Mouse (Mus musculus) hindbrain, embryonic 15.5 days (tissue): ENCODE data around the gene Ranbp1. TPM values are rescaled to one million over a fixed set of nuclear protein-coding genes. Genes with fewer than 3 reads are reported as not detected.

Source experiments
- ATAC-seq: fragments of 200-750 bp; cut with Nextera tagmentation; 2 replicates; pipeline ENCODE4 v1.8.0; 2017; ENCODE audit warnings: low read depth, moderate number of reproducible peaks, moderate TSS enrichment; ENCODE audit not compliant: low FRiP score
- H3K27ac ChIP-seq: fragments of 300-500 bp; sonication (generic); replicated peaks from 2 replicates; pipeline ENCODE4 v1.5.1; 2015; ENCODE audit warnings: mild to moderate bottlenecking, inconsistent platforms
- H3K27me3 ChIP-seq: fragments of 300-500 bp; sonication (generic); 2 replicates; pipeline ENCODE4 v1.6.1; 2015; ENCODE audit warnings: control low read depth, inconsistent platforms
- H3K36me3 ChIP-seq: fragments of 300-500 bp; sonication (generic); 2 replicates; pipeline ENCODE4 v1.6.1; 2015; ENCODE audit warnings: control low read depth, inconsistent platforms
- H3K4me1 ChIP-seq: fragments of 300-500 bp; sonication (generic); replicated peaks from 2 replicates; pipeline ENCODE4 v1.6.1; 2015; ENCODE audit warnings: control low read depth, inconsistent platforms
- H3K4me2 ChIP-seq: fragments of 300-500 bp; sonication (generic); 2 replicates; pipeline ENCODE4 v1.6.1; 2015; ENCODE audit warnings: moderate library complexity, mild to moderate bottlenecking, inconsistent platforms
- H3K4me3 ChIP-seq: fragments of 300-500 bp; sonication (generic); 2 replicates; pipeline ENCODE4 v1.5.1; 2015; ENCODE audit warnings: mild to moderate bottlenecking, inconsistent platforms
- H3K9ac ChIP-seq: fragments of 300-500 bp; sonication (generic); 2 replicates; pipeline ENCODE4 v1.6.1; 2015; ENCODE audit warnings: inconsistent platforms
- H3K9me3 ChIP-seq: fragments of 300-500 bp; sonication (generic); 2 replicates; pipeline ENCODE4 v1.6.1; 2016; ENCODE audit warnings: control low read depth, inconsistent platforms
- WGBS: fragments of 180-500 bp; shearing (Covaris S2); methylation state at CpG from one replicate; pipeline ENCODE4 v1.1.7; 2015; 5-methylcytosine and 5-hydroxymethylcytosine counted together
- polyA plus RNA-seq: library from polyadenylated mRNA; unstranded; fragments of >200 nt; fragmentation: Nextera tagmentation; extraction: Ambion mirVana; gene quantifications from 2 replicates; pipeline ENCODE4 v1.2.1, GENCODE M21; 2015

The Ranbp1 gene
- polyA plus RNA-seq, 1 experiment from 2014 or later, result 373 TPM

DNA sequence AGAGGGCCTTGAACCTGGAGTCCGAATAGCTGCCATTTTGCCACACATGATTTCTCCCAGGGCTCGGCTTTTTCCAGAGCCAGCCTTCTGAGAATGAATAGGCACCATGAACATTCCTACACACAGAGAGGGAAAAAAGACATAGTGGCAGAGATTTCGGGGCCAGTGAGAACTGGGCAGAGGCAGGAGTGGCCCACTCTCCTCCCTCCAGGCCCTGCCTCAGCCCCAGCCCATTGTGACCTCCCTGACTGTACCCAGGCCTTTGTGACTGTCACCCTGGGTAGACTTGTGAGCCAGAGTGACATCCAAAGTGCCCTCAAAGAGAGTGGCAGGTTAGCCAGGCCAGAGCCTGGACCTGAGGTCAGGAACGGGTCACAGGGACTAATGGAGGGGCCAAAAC lies 31.0 kb downstream of the Ranbp1 start, which contains the start of gene Ccdc188:
Gene Ccdc188, plus strand, starts transcription at position 301 of the 400 bp plus-strand sequence.
- Histone ChIP-seq H3K4me2 (no peak within 1 kb of the TSS), H3K4me1 (peaks cover 41% of the 10 kb centered on the region), H3K27me3 (no peaks in the 10 kb centered on the region), H3K9ac (no peak within 1 kb of the TSS), H3K4me3 (no peak within 1 kb of the TSS), H3K27ac (no peak within 1 kb of the TSS), H3K9me3 (no peaks in the 10 kb centered on the region), H3K36me3 (peaks cover 2% of the 10 kb centered on the region)
- 87% methylated on average over 4 of the region's 4 CpGs for WGBS
- ATAC-seq, result no peak

DNA sequence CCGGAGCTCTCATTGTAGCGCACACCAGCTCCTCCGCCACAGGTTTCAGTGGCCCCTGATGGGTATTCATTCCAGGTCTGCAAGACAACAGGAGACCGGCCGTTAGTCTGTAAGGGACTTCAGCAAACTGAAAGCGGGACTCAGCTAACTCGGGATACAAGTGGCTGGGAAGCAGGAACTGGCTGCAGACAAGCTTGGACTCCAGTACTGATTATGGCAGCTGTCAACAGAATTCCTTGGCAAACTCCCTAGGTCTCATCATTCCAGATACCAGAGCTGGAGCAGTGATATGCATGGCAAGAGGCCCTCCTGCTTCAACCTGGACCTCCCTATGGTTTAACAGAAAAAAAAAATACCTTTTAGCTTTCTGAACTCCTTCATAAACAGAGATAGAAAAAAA lies 33.7 kb downstream of the Ranbp1 start:
- H3K27ac ChIP-seq, result peak overlapping the region; percentile 82
- H3K36me3 ChIP-seq, result no peaks in the 10 kb centered on the region
- H3K9me3 ChIP-seq, result no peaks in the 10 kb centered on the region
- H3K27me3 ChIP-seq, result no peaks in the 10 kb centered on the region
- peak overlapping the region; percentile 27; the same call in 1 of the 2 replicates for H3K4me3 ChIP-seq
- ATAC-seq, result no peak
- H3K4me1 ChIP-seq, result peaks cover 46% of the 10 kb centered on the region
- 41% methylated on average over 7 of the region's 7 CpGs for WGBS
- H3K4me2 ChIP-seq, result peak overlapping the region; percentile 50
- peak overlapping the region; percentile 16; the same call in 1 of the 2 replicates for H3K9ac ChIP-seq

DNA sequence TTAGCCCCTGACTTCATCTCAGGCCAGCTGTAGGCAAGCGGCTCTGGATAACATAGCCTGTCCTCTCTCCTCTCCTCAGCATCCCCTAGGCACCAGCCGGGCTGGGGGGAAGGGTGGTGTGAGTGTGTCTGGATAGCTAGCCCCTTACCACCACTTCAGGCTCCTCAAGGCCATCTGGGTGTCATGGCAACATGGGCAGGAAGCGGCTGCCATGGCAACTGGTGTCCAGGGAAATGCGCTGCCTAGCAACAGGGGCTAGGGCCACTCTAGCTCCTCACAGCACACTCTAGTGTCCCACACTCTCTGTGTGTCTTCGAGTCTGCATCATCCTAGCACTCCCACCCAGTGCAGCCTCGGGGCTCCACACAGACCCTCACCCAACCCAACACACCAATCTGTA lies 34.8 kb downstream of the Ranbp1 start:
- Histone ChIP-seq H3K9me3 (no peaks in the 10 kb centered on the region), H3K36me3 (no peaks in the 10 kb centered on the region), H3K27me3 (no peaks in the 10 kb centered on the region), H3K4me2 (peak overlapping the region; percentile 50), H3K9ac (peak overlapping the region; percentile 16; the same call in 1 of the 2 replicates), H3K4me1 (peaks cover 43% of the 10 kb centered on the region), H3K4me3 (peak overlapping the region; percentile 27), H3K27ac (peak overlapping the region; percentile 82)
- 6% methylated on average over 6 of the region's 6 CpGs for WGBS
- peak; percentile 89 for ATAC-seq

DNA sequence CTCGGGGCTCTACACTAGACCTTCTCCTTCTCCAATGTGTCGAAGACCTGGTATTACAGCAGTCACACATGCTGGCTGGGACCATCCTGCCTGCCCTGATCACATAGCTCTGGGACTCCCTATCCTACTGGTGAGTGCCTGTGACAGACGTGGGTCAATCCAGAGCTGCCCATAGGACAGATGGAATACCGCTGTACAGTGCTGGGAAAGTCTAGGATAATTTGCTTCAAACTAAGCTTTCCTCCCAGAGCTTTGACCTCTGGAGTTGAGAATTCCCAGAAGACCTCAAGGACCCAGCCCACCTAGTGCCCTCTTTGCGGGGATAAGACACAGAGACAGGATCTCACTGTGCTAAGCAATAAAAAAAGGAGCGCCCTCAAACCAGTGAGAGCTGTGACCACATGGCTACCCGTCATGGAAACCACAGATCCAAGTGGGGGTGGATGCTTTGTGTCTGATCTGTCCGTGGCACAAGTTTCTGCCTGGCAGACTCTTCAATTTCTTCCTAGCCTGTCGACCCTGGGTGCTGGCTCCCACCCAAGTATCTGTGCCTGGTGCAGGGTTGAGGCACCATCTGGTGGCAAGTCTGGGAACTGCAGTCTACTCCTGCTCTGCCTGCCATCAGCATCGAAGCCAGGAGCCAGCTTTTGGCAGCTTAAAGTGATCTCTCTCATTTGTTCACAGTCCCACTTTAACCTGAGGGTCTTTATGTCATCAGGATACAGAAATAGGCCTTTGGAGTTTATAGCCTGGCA lies 36.9 kb downstream of the Ranbp1 start:
- Histone ChIP-seq H3K4me1 (peaks cover 43% of the 10 kb centered on the region), H3K27ac (no peak overlapping the region), H3K4me3 (no peak overlapping the region), H3K9ac (no peak overlapping the region), H3K27me3 (no peaks in the 10 kb centered on the region), H3K4me2 (no peak overlapping the region), H3K36me3 (no peaks in the 10 kb centered on the region), H3K9me3 (no peaks in the 10 kb centered on the region)
- ATAC-seq, result 0 out of 2 replicates have a peak, but pooled peaks have one; percentile 12
- WGBS, result 42% methylated on average over 10 of the region's 10 CpGs

DNA sequence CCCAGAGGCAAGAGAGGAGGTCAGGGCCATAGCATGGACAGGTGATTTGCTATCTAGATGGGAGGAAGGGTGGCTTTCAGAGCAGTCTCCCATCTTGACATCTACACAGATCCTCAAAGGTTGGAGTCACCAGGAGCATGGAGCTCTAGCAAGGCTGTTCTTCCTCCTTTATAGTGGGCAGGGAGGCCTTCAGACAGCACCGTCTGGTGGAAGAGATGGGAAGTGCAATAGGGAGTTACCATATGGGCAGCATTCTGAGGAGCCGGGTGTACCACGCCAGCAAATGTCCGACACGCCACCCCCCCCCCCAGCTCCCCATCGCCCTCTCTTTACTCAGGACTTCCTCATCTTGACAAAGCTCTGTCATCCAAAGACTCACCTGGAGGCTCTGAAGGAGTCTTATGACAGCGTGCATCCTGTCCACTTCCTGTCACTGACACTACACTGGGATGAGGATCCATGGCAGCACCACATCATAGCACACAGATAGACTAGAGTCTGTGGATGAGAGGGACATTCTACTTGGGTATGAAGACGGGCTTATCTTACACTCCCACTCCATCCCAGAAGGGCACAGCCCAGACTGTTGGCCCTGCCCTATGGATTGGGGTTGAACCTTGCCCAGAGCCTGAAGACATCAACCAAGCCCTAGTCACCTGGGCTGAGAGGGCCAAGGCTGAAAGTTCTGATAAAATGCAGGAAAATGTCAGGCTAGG lies 37.7 kb downstream of the Ranbp1 start:
- Histone ChIP-seq H3K27ac (no peak overlapping the region), H3K27me3 (no peaks in the 10 kb centered on the region), H3K36me3 (no peaks in the 10 kb centered on the region), H3K4me2 (no peak overlapping the region), H3K4me1 (peaks cover 43% of the 10 kb centered on the region), H3K9me3 (no peaks in the 10 kb centered on the region), H3K4me3 (no peak overlapping the region), H3K9ac (no peak overlapping the region)
- 22% methylated on average over 8 of the region's 8 CpGs for WGBS
- ATAC-seq, result no peak

DNA sequence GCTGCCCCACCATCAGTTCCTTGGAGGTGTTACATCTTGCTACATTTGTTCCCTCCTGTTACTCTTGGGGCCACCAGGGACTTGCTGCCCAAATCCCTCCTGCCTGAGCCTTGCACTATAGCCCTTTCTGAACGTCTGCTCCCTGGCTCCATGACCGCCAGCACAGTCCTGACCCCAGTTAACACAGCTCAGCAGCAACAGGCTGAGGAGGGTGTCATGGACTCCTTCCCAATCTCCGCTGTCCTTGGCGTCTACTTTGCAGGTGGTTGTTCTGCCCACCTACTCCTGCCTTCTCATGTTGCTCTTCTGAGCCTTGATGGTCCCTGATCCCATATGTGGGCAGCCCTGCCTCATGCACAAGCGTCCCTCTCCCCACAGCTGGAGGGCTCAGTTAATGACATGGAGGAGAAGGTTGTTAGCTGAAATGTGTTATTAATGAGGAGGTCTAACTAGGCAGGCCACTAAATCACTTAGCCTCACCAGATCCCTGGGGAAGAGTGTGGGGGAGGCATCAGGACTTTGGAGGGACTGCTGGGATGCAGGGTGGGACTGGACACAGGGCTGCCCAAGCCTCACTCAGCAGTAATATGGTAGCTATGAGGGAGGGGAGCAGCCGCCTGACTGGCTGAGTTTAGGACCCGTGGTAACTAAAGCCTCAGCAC lies 45.0 kb downstream of the Ranbp1 start:
- no peak overlapping the region for H3K4me2 ChIP-seq
- no peaks in the 10 kb centered on the region for H3K27me3 ChIP-seq
- peaks cover 13% of the 10 kb centered on the region for H3K4me1 ChIP-seq
- H3K9me3 ChIP-seq, result no peaks in the 10 kb centered on the region
- ATAC-seq, result no peak
- 61% methylated on average over 7 of the region's 7 CpGs for WGBS
- H3K36me3 ChIP-seq, result no peaks in the 10 kb centered on the region
- no peak overlapping the region for H3K27ac ChIP-seq
- no peak overlapping the region for H3K9ac ChIP-seq
- H3K4me3 ChIP-seq, result no peak overlapping the region

DNA sequence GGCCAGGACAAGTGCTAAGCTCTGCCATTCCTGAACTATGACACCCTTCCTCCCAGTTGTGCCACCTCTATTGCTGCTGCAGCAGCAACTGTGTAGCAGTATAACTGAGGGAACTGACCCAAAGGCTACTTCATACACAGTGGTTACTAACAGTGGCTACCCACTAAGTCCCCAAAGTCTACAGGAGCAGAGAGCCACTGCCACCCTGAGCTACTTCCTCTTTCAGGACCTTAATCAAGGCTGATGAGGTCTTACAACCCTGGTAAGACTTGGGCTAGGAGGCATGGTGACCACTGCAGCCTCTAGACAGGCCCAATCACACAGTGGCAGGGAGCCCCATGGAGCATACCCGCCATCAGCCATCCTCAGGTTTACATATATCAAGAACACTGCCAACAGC lies 46.5 kb downstream of the Ranbp1 start:
- H3K9me3 ChIP-seq, result no peaks in the 10 kb centered on the region
- H3K27ac ChIP-seq, result no peak overlapping the region
- no peak for ATAC-seq
- peaks cover 23% of the 10 kb centered on the region for H3K4me1 ChIP-seq
- H3K36me3 ChIP-seq, result no peaks in the 10 kb centered on the region
- WGBS, result 100% methylated on average over 1 of the region's 1 CpGs
- no peak overlapping the region for H3K9ac ChIP-seq
- no peak overlapping the region for H3K4me2 ChIP-seq
- no peak overlapping the region for H3K4me3 ChIP-seq
- no peaks in the 10 kb centered on the region for H3K27me3 ChIP-seq

DNA sequence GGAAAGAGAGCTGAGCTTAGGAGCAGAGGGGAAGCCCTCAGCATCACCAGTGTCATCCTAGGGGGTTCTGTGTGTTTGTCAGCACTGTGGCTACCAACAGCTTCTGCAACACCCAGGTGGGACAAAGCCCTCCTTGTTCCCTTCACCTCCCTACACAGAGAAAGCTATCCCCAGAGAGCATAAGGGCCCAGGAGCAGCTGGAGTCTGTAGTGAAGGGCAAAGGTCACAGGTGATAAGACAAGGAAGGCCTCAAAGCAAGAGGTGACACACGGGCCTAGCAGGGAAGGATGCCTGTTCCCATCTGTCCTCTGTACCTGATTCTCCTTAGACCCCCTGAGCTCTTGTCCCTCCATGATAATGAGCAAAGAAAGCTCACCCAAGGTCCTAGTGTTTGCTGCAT lies 46.9 kb downstream of the Ranbp1 start:
- H3K9ac ChIP-seq, result no peak overlapping the region
- 58% methylated on average over 1 of the region's 1 CpGs for WGBS
- no peaks in the 10 kb centered on the region for H3K9me3 ChIP-seq
- H3K4me2 ChIP-seq, result no peak overlapping the region
- no peak overlapping the region for H3K27ac ChIP-seq
- H3K4me3 ChIP-seq, result no peak overlapping the region
- no peak for ATAC-seq
- no peaks in the 10 kb centered on the region for H3K27me3 ChIP-seq
- H3K4me1 ChIP-seq, result peaks cover 23% of the 10 kb centered on the region
- H3K36me3 ChIP-seq, result no peaks in the 10 kb centered on the region

DNA sequence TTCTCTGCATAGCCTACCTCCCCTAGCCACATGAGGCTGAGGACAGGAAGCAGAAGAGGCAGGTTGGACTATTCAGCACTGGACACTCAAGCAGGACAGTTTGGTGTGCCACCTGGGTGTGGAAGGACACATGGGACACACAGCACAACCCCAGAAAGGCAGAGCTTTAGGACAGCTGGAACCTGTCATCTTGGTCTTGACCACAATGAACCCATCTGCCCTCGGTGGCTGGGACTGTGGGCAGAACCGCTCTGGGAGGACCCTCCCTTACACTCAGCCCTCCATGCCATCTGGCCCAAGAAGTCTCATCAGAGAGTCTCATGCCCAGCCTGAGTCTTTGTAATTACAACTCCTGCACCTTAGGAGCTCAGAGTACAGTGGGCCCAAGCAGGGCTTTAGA lies 48.5 kb downstream of the Ranbp1 start:
- Histone ChIP-seq H3K4me3 (no peak overlapping the region), H3K36me3 (no peaks in the 10 kb centered on the region), H3K27ac (no peak overlapping the region), H3K9me3 (no peaks in the 10 kb centered on the region), H3K9ac (no peak overlapping the region), H3K4me1 (peaks cover 25% of the 10 kb centered on the region), H3K27me3 (no peaks in the 10 kb centered on the region), H3K4me2 (no peak overlapping the region)
- 74% methylated on average over 2 of the region's 2 CpGs for WGBS
- ATAC-seq, result no peak

DNA sequence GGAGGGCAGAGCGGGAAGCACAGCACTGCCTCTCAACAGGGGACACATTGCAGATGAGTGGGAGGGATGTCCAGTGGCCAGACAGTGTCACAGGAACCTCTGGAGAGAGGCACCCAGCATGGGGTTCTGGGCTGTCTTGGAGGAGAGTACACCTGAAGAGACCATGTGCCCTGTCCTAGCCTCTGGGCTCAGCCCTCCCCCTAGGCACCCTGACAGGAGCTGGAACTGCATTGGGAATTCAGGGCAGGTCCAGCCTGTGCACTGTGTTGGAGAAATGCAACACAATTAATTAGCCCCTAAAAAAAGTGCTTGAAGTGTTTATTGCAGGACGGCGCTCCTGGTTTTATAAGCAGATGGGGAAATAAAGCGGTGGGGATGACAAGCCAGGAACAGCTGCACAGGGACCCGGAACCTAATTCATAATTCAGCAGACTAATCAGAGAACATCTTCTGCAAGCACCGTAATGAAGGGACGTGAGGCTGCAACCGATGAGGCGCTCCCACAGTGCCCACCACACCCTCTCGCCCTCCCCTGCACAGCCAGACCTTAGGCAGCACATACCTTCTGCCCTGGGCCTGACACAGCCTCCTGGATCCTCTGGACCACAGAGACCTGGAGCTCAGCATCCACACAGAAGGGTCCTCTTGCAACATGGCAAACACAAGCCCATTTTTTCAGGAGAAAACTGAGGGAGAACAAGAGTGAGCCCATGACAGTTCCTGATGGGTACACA lies 50.0 kb downstream of the Ranbp1 start:
- no peaks in the 10 kb centered on the region for H3K9me3 ChIP-seq
- no peak overlapping the region for H3K4me3 ChIP-seq
- no peaks in the 10 kb centered on the region for H3K36me3 ChIP-seq
- ATAC-seq, result peak; percentile 37; the same call in 1 of the 2 replicates
- H3K27ac ChIP-seq, result 0 out of 2 replicates have a peak overlapping the region, but pooled peaks have one; percentile 28
- H3K4me2 ChIP-seq, result no peak overlapping the region
- H3K9ac ChIP-seq, result no peak overlapping the region
- WGBS, result 50% methylated on average over 10 of the region's 10 CpGs
- H3K4me1 ChIP-seq, result peaks cover 38% of the 10 kb centered on the region
- H3K27me3 ChIP-seq, result no peaks in the 10 kb centered on the region

DNA sequence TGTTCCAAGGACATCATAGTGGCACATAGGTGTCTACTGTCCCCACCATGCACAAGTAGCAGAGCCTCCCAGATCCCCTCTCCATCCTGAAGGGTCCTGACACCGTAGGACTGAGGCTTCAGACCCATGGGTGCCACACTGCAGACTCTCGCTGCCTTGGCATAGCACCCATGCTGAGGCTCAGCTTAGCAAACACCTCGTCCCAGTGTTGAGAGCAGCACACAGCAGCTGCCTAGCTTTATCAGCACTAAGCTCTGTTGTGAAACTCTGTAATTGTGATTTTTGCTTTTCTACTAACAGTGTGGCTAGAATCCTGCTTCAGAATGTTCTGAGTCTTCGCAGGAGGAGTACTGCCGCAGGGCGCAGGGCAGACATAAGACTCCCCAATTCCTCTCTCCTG lies 50.7 kb downstream of the Ranbp1 start:
- Histone ChIP-seq H3K4me3 (no peak overlapping the region), H3K4me1 (peaks cover 38% of the 10 kb centered on the region), H3K9ac (no peak overlapping the region), H3K4me2 (no peak overlapping the region), H3K27me3 (no peaks in the 10 kb centered on the region), H3K9me3 (no peaks in the 10 kb centered on the region), H3K27ac (0 out of 2 replicates have a peak overlapping the region, but pooled peaks have one; percentile 28), H3K36me3 (no peaks in the 10 kb centered on the region)
- 81% methylated on average over 6 of the region's 6 CpGs for WGBS
- no peak for ATAC-seq
